Mouse (Mus musculus): ENCODE results near the gene Itfg2.

Gene Itfg2

DNA sequence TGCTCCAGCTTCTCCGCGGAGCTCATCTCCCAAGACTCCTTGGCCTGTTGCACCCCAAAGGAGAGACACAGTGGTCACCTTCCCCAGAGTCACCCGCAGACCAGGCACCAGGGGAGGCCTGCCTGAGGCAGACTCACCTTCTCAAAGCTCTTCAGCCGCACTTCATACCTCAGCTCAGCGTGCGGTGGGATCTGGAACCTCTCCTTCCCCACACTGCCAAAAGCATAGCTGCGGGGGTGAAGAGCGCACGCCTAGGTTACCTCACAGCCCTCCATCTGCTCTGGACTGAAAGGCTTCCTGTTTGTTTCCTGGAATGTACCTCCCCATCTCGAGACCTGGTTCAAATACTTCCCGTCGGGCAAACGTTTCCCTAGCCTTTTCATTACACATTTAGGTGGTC is 8.8 kb upstream of the Itfg2 start:
- no peak for DNase-seq

DNA sequence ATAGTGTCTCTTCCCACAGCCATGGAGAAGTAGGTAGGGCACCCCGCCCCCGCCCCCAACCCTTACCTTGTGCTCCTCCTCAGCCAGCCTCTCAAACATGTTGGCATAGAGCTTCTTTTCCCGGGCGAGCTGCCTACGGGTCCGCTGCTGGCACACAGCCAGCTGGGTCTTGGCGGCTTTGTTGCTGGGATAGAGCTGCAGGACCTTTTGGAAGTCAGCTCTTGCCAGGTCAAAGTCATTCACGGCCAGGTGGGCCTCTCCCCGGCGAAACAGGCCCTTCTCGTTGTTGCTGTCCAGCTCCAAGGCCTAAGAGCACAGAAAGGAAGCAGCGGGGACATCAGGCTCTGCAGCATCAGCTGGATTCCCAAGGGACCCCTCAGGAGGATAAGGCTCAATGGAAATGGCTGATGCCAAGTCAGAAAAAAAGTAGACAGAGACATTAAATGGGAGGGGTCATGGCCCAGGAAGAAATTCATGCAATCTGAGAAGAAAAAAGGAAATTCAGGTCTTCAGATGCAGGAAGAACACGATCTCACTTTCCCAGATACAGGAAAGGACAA is 7.7 kb upstream of the Itfg2 start:
- peak in 1 of 2 experiments; percentile 21 for DNase-seq

DNA sequence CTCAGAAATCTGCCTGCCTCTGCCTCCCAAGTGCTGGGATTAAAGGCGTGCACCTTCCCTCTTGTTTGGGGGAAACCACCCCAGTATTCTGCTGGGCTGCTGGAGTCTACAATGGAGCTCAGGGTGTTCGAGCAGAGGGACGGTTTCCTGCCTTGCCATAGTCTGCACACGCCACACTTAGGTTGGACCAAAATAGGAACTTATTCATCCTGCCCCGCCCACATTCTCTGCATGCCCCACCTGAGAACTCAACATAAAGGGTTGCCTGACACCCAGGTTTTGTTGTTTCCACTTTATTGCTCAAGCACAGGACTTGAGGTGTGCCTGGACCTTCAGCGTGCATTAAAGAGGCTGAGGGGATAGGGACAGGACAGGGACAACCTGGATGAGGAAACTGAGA is 5.1 kb upstream of the Itfg2 start:
- DNase-seq: peak in 1 of 2 experiments; percentile 28

DNA sequence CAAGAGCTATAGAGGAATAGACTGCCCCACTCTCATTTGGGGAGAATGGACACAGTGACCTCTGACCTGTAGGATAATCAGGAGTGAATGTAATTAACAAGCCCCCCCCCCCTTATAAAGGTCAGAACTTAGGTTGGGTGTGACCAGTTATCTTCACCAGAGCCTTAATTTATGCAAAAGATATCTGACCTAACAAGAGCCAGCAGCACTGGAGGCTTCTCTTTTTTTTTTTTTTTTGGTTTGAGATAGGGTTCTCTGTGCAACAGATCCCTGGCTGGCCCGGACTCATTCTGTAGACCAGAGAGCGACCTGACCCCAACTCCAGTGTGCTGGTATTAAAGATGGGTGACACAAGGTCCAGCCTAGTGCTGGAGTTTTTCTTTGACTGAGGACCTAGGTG is 4.6 kb upstream of the Itfg2 start:
- DNase-seq: no peak

DNA sequence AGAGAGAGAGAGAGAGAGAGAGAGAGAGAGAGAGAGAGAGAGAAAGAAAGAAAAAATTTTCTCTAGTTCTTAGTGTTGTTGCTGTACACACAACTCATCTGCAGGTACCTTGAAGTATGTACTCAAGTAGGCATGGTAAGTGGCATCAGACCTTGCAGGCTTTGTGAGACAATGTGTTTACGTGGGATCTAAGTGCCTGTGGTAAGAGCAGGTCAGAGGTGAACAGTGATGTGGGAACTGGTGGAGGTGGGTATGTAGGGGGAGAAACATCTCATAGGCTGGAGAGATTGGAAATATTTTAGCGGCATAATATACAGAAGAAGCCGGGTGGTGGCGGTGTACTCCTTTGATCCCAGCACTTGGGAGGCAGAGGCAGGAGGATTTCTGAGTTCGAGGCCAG is 2.8 kb upstream of the Itfg2 start:
- DNase-seq: peak in 1 of 2 experiments; percentile 36

DNA sequence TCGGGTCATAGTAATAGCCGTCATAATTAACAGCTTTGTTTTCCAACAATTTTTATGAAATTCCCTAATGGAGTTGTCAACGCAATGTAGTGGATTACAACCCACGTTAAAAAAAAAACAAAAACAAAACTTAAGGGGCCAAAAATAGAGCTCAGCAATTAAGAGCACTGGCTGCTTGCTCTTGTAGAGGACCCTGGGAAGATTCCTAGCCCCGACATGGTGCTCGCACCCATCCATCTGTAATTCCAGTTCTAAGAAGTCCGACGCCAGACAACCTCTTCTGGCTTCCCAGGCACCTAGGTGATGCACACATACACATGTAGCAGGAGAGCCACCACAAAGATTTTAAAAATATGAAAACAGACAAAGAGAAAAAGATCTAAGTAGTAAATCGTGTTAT is 315 bp upstream of the Itfg2 start:
- no peak for DNase-seq

DNA sequence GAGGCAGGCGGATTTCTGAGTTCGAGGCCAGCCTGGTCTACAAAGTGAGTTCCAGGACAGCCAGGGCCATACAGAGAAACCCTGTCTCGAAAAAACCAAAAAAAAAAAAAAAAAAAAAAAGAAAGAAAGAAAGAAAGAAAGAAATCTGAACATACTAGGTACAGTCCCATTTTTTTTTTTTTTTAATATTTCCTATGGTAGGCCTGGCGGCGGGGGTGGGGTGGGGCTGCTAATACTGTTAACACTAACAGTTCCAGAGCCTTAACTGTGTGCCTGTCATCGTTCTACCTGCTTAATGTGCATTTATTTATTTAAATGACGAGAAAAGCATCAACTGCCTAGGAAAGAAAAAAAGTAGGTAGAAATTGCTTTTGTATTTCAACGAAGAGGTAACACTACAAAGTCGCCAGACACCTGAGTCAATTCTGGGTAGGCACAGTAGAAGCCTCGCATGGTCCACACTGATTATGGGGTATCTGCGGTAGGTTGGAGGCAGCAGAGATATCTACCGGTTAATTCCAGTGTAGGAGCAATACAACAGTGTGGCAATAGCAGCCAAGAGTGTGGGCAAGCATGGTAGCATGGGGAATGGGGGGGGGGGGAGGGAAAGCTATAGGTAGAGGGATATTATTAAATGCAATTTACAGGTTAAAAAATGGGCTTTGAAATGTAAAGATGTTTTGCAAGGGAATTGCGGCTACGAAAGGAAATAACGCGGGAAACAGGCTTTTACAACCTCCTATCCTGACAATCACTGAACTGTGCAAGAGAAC is 1.0 kb downstream of the Itfg2 start:
- no peak for DNase-seq

DNA sequence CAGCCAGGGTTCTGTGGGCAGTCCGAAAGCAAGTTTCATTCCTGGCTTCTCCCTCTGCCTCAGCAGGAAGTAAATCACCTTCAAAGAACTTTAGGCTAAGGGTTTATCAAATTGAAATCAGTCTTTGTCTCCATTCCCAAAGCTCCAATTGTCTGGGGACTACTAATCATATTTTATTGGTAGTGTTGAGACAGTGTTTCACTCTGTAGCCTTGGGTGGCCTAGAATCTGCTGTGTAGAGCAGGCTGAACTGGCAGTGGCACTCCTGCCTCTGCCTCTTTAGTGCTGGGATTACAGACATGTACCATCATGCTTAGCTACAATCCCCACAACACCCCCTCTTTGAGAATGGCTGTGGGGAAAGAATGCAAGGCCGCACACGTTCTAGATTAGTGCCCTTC is 3.3 kb downstream of the Itfg2 start:
- no peak for DNase-seq

DNA sequence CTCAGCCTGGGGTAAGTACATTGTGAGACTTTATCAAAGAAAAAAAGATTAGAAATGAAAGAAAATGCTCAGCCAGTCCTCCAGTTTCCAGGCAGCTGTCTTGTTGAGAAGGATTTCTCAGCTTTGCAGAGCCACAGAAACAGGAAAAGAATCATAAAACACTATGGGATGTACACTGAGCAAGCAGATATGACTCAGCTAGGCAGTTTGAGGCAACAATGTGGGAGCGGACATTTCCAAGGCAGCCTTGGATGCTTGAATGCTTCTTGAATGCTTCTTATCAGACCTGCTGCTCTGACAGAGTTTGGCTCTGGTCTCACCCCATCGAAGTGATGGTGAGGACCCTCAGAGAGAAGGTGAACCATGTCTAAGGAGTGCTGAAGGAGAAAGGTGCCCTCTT is 3.7 kb downstream of the Itfg2 start:
- DNase-seq: no peak

DNA sequence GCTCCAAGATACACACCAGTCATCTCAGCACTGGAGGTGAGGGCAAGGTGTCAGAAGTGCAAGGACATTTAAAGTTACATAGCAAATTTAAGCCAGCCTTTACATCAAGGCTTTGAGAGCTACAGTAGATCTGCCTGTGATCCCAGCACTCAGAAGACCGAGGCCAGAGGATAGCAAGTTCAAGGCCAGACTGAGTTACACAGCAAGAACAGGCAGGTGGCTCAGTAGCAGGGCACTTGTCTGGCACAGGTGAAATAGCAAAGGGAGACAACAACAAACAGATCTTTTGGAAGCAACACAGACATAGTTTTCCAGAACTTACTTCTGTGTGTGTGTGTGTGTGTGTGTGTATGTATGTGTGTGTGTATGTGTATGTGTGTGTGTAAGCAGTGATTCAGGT is 6.7 kb downstream of the Itfg2 start:
- no peak for DNase-seq

DNA sequence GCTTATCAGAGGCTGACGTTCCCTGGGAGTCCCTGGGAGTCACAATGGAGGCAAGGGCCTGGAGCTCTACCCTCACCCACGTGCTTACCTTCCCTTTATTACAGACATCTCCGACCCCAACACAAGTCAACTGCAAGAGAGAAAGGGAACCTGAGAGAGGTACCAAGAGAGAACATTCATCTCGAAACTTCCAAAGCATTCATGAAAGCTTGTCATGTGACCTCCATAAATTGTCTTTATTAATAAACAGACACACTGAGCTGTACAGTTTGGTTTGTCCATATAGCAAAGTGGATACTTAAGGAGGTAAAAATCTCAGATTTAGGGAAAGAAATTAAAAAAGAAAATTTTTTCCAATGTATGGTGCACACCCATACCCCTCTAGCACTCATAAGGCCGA is 8.6 kb downstream of the Itfg2 start:
- no peak for DNase-seq

DNA sequence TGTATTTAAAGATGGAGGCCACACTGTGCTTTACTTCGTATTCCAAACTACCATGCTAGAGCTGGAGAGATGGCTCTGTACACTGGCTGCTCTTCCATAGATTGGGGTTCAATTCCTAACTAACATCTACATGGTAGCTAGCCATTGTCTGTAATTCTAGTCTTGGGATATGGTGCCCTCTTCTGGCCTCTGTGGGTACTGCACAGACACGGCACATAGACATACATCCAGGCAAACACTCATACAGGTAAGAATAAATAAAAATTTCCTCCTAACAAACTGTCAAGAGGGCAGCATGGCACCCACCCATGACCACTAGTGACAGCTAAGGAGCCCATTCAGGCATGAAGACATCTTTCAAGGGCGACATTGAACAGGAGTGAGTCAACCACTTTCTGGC is 13.6 kb downstream of the Itfg2 start:
- peak; percentile 61 to 66 for DNase-seq

DNA sequence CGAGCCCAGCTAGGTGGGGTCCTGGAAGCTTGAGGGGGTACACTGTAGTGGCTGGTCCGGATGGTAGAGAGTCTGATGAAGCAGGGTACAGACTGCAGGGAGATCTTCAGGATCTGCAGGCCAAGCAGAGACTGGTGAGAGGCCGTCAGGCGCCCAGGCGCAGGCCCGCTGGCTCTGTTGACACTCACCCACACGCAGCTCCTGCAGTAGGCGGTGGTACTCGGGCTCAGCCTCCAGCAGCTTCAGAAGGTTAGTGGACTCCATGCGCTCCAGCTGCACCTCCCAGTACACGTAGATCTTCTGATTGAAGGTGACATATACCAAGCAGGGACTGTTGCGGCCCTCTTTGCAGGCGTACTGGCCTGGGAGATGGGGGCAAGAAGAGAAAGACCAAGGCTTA is 14.4 kb downstream of the Itfg2 start:
- DNase-seq: no peak

DNA sequence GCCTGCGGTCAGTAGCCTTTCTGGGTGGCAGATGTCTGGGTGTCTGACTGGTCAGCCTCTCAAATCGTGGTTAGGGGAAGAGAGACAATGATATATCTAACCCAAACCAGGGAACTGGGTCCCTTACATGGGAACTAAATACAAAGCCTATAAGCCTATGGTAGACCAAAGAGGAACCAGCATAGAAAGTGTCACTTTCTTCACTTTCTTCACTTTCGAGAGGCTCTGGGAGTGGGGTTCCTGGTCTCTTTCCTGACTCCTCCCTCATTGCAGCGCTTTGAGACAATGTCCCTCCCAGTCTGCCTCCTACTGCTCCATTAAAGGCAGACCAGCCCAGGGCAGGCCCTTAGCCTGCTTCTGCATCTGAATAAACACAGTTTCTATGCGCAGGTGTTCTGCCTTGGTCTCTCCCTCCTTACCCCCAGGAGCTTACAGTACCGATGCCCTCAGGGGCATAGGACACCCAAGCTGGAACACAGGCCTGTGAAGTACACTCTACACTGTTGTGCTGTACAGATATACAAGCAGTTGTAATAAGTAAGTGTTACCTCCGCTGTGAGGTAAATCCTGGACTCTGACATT is 16.1 kb downstream of the Itfg2 start:
- no peak for DNase-seq

DNA sequence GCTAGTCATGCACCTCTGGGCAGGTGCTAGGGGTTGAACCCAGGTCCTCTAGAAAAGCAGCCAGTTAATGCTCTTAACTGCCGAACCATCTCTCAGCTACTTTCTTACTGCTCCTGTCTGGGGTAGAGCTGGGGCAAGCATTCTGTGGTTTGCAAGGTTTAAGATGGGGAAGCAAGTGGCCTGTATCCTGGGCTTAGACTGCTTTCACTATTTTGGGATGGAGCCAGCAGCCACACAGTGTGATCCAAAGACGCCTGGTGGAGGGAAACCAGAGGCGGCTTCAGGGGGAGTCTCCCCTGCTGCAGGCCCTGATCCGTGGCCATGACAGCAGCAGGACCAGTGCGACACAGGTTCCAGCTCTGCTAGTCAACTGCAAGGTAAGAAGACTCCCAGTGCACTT is 20.0 kb downstream of the Itfg2 start:
- no peak for DNase-seq

DNA sequence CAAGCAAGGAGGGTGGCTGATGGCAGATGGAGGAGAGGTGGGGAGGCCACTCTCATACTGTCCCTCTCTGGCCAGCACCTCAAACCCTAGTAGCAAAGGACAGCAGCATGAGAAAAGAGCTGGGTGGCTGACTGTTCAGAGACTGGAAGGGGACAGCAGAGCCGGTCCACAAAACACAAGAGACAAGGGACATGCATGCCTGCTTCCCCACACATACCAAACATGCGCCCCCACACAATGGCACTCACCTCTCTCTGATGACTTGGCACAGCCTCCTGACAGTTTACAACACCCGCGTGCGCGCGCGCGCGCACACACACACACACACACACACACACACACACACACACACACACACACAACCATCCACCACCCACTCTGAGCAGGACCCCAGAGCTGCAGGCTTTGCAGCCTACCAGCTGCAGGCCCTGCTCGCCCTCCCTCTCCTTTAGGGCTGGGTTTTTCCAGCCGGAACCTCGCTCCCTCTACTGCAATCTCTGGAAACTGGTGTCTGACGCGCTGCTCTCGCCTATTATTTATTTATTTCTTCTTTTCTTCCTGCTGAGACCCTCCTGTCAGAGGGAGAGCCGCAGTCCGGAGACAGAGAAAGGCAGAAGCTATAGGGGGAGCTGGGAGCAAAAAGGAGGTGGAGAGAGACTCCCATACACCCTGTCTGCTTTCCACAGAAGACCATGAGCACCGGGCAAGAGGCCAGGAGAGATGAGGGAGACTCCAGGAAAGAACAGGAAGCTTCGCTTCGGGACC is 25.1 kb downstream of the Itfg2 start:
- no peak for DNase-seq

DNA sequence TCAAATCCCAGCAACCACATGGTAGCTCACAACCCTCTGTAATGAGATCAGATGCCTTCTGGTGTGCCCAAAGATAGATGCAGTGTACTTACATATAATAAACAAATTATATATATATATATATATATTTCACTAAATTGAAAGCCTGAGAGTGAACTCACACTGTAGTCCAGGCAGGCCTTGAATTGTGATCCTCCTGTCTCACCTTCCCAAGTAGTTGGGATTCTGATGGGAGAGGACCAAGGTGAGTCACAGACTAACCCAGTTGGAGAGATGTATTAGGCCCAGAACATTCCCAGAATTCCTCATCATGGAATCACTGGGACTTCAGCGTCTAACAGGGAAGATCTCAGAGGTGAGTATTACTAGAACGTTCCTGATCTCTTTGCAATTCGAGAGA is 25.7 kb downstream of the Itfg2 start, which contains the start of gene Nrip2:
Gene Nrip2, plus strand, starts transcription at position 301 of the 400 bp plus-strand sequence.
- DNase-seq: no peak

DNA sequence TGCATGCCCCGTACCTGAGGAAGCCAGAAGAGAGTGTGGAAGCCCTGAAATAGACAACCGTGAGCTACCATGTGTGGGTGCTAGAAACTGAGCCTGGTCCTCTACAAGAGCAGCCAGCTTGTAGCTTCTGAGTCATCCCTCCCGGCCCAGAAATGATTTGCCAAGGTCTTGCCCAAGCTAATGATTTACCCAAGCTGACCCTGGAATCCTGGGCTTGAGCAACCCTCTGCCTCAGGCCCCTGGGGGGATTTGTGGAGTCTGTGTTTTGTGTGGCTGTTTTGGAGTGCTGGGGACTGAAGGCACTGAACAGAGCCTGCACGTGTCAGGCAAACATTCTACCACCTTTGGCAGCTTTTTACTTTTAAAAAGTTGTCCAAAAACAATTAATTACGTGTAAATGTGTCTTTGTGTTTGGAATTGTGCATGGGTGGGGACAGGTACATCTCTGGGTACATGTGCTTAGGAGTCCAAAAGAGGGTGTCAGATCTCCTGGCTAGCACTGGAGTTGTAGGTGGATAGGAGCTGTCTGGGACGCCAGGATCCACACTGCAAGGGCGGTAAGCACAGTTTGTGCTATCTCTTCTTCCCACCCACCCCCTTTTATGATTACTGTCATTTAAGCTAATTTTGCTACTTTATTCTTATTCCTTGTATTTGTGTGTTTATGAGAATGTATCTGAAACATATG is 27.0 kb downstream of the Itfg2 start:
- no peak for DNase-seq

DNA sequence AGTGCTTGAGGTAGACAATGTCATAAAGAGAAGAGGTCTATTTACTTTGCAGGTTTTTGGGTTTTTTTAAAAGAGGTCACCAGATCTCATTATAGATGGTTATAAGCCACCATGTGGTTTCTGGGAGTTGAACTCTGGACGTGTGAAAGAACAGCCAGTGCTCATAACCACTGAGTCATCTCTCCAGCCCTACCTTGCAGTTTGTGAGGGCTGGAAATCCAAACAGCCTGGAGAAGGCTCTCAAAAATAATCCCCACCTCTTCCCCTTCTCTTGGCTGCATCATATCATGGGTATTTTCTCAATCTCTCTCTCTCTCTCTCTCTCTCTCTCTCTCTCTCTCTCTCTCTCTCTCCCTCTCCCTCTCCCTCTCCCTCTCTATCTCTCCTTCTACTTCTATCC is 34.0 kb downstream of the Itfg2 start:
- no peak for DNase-seq

DNA sequence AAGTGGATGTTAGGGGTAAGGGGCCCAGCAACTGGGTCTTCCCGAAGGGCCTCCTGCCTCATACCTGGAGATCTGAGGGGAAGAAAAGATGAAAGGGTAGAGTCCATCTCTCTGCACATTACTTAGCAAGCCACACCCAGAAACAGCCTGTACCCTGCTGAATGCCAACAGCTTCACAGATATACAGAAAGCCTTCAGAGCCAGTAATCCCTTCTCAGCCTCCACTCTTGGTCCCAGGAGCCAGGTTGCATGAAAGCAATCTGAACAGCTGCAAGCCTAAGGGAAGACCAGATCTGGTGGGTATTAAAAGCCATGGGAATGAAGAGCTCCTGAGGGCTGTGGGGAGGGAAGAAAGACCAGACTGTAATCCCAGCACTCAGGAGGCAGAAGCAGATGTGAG is 35.5 kb downstream of the Itfg2 start:
- DNase-seq: no peak

DNA sequence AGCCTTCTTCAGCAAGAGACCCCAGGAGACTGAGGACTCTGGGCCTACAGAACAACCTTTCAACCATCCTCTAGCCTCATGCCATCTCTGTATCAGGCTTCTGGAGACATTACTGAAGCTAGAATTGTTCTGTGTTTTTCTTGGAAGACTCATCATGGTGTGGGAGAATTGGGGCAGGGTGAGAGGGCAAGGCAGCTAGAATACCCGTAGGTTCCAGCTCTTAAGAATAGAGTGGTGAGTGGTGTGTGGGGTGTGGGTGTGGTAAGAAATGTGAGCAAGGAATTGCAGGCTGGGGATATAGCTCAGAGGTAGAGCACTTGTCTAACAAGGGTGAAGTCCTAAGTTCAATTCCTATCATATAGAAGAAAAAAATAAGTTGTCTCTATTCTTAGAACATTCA is 39.7 kb downstream of the Itfg2 start:
- DNase-seq: no peak

DNA sequence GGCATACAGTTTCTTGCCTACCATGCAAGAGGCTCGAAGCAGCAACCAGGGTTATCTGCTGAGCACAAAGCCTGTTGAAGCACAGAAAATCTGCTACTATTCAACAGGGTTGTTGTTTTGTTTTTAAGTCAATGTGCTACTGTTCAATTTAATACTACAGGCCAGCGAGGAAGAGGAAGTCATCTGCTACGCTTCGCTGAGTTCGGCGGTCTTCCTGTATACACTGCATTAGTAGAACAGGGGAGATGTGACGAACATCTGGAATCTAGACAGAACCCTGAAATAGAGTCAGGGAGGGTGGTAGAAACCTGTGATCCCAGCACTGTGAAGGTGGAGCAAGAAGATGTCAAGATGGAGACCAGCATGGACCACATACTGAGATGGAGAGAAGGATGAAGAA is 41.0 kb downstream of the Itfg2 start:
- DNase-seq: no peak

DNA sequence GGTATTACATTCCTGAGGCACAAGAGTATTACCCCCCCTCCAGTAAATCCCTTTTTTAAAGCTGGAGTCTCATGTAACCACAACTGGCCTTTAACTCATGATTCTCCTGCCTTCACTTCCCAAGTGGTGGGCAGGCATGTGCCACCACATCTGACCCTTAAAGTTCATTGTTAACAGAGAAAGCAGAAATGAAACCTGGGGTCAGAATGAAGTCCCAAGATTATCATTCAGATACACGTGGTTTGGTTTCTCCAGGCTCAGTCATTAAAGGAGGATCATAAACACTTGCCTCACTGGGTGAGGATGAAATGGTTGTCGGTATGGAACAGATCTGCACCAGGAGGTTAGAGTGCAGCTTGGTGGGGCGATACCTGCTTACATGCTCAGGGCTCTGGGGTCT is 43.5 kb downstream of the Itfg2 start:
- no peak for DNase-seq

Measured in lung, adult 18-20 months (tissue).